Mouse (Mus musculus): ENCODE data around the gene Kbtbd6.
A peak's percentile ranks its signal among the peaks of the same experiment; 100 is the strongest.
"Not testable (repeated sequence)": the region's sequence is repeated elsewhere in the genome, so short reads cannot be mapped to it uniquely, and the experiment has no call there.

Kbtbd6 gene

DNA sequence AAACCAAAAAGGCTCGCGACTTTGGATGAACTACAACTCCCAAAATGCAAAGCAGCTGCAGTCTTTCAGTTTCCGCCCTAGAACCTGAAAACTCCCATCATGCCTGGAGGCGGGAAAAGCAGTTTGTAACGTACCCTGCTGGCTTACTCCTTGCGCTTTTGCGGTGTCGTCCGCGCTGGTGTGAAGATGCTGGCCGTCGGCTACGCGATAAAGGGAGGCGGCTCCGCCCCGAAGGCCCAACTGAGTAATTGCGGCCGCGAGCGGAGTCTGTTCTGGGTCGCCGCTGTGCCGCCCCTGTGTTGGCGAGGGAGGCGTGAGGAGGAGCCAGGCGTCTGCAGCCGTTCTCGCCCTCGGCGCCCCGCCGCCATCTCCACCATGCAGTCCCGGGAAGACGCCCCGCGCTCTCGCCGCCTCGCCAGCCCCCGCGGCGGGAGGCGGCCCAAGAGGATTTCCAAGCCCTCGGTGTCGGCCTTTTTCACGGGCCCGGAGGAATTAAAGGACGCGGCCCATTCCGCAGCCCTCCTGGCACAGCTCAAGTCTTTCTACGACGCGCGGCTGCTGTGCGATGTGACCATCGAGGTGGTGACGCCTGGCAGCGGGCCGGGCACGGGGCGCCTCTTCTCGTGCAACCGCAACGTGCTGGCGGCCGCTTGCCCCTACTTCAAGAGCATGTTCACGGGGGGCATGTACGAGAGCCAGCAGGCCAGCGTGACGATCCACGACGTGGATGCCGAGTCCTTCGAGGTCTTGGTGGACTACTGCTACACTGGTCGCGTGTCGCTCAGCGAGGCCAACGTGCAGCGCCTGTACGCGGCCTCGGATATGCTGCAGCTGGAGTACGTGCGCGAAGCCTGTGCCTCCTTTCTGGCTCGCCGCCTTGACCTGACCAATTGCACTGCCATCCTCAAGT, at the start of gene Kbtbd6:
Gene Kbtbd6 (plus strand): TSS at position 155 of the 910 bp plus-strand sequence.
- peak; percentile 90 for DNase-seq (ENCODE audit: extremely low spot score, low spot score)

DNA sequence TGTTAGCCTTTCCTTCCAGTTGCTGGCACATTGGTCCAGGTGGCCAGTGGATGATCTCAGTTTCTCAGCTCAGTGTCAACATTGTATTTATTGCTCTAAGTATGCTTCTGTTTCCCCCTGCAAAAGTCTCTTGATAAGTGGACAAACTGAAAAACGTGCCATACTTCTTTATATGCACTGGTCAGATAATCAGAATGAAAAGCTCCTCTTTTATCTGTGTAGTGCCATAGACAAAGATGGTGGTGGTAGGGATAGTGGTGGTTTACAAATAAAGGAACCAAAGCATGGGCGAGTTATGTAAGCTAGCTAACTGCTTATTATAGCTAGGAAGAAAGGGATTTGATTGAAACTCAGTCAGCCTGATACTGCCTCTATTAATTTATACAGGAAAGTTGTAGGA, 44.0 kb upstream of the Kbtbd6 start:
- no peak for DNase-seq (ENCODE audit: extremely low spot score, low spot score)

DNA sequence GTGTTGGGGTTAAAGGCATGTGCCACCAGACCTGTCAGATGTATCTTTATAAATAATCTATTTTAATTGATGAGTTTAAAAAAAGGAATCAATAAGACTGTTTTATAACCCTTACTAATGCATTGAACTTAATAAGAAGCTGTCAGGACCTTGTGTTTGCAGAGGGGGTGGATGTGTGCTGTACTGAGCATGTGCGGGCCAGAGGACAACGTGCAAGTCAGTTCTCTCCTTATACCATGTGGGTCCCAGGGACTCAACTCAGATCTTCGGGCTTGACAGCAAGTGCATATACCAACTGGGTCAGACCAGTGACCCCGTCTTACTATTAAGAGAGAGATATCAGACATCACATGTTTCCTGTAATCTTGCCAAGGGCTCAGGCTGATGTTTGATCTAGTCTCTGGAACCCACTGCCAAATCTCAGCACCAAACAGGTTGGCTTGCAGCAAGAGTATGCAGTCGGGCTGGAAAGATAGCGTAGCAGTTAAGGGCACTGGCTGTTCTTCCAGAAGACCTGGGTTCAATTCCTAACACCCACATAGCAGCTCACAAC, 42.3 kb upstream of the Kbtbd6 start:
- DNase-seq (ENCODE audit: extremely low spot score, low spot score): no peak

DNA sequence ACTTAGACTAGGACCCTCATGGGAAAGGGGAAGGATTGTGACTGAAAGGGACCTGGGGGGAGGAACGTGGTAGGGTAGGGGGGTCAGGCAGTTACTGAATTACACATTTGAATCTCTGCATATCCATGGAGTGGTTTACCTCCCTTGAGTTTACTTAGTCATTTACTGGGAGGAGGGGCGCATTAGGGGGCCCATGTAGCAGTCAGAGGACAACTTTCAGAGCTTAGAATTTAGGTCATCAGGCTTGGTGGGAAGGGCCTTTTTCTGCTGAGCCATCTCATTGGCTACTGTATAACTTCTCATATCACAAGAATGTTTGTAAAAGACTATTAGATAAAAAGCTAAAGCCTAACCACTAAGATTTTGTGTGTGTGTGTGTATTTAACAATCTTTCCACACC, 41.0 kb upstream of the Kbtbd6 start:
- DNase-seq (ENCODE audit: extremely low spot score, low spot score): no peak

DNA sequence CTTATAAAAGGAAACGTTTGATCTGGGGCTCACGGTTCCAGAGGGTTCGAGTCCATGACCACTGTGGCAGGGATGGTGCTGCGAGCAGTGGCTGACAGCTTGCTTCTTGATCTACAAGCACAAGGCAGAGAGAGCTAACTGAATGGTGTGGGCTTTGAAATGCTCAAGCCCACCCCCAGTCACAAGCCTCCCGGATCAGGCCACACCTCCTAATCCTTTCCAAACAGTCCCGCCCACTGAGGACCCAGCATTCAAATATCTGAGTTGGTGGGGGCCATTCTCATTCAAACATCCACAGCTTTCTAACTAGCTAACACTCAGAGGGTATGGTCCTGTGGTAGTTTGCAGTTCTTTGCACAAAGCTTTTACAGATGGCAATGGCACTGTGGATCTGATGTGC, 38.5 kb upstream of the Kbtbd6 start:
- DNase-seq (ENCODE audit: extremely low spot score, low spot score): no peak

DNA sequence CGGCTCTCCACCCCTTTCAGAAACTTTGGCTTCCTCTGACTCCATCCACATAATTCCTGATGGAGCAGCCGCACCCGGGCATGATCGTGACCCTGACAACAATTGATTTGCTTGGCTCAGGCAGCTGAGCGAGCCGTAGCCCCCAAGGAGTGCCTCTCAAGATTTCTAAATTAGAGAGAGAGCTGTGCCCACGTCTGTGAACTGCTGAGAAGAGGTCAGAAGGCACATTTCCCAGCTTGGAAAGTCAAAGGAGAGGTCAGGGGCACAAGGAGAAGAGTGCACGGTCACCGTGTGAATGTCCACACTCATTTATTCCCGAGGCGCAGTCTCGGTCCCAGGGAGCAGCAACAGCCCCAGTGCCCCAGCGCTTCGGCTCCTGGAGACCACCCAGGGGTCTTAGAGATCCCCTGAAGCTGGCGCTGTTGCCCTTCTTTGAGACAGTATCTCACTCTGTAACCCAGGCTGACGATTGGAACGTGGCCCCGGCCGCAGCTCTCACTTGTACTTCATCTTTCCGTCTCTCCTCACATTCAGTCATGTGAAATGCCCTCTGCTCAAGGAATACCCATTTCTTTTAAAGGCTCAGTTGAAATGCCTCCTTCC, 31.5 kb upstream of the Kbtbd6 start:
- peak; percentile 39 for DNase-seq (ENCODE audit: extremely low spot score, low spot score)

DNA sequence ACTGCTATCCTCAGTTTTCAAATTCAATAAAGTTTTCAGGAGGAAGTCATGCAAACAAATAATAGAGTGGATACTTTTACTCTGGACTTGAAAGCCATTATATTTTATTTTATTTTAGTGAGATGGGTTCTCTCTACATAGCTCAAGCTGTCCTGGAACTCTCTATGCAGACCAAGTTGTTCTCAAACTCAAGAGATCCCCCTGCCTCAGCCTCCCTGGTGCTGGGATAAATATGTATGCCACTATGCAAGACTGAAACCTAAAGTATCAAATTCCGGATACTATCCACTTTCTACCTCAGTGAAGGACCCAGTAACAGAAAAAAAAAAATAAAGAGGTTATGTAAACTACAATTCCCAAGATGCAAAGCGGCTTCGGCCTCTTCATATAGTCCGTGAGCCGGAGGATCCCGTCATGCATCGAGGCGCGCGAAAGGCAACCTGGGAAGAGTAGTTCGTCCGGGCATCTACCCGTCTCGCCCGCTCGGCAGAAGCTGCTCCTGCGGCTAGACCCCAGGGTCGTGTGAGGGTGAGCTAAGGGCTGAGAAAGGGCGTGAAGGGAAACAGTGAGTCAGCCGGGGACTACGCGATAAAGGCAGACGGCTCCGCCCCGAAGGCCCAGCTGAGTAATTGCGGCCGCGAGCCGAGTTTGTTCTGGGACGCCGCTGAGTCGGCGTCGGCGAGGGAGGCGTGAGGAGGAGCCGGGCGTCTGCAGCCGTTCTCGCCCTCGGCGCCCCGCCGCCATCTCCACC, 25.5 kb upstream of the Kbtbd6 start, which contains the start of gene Kbtbd7:
Gene Kbtbd7 (plus strand): TSS at position 533 of the 751 bp plus-strand sequence.
- peak; percentile 90 for DNase-seq (ENCODE audit: extremely low spot score, low spot score)

DNA sequence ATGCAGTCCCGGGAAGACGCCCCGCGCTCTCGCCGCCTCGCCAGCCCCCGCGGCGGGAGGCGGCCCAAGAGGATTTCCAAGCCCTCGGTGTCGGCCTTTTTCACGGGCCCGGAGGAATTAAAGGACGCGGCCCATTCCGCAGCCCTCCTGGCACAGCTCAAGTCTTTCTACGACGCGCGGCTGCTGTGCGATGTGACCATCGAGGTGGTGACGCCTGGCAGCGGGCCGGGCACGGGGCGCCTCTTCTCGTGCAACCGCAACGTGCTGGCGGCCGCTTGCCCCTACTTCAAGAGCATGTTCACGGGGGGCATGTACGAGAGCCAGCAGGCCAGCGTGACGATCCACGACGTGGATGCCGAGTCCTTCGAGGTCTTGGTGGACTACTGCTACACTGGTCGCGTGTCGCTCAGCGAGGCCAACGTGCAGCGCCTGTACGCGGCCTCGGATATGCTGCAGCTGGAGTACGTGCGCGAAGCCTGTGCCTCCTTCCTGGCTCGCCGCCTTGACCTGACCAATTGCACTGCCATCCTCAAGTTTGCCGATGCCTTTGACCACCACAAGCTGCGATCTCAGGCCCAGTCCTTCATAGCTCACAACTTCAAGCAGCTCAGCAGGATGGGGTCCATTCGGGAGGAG, 24.8 kb upstream of the Kbtbd6 start:
- not testable (repeated sequence) for DNase-seq (ENCODE audit: extremely low spot score, low spot score)

DNA sequence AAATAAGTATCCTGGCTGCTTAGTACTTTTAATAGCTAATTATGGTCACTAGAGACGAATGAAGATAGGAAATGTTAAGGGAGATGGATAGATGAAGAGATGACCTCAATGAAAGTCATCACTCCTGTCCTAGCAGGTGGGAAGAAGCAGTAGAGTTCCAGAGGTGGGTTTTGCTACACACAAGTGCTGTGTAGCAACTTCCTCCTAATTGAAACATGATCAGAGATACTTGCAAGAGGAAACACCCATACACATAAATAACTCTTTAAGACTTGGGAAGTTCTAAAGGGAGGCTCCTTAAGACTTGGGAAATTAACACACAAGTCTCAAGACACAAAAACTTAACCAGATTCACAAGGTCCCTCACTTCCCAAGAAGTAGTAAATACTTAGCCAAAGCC, 17.6 kb upstream of the Kbtbd6 start:
- no peak for DNase-seq (ENCODE audit: extremely low spot score, low spot score)

DNA sequence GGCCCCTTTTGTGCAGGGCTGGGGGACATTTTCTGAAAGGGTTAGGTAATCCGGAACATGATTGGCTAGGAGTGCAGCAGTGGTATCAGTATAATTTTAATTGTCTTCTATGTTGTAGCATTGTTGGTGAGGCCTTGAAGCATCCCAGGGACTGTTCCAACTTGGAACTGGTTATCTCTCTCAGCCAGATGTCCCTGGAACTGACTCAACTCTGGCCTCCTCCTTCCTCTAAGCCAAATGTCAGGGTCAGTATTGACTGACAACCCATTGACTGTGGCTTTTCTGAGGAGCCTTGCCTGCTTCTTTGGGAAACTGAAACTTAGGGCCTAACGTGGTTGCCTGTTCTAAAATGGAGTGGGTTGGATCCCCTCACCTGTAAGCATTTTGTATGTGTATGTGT, 11.0 kb upstream of the Kbtbd6 start:
- no peak for DNase-seq (ENCODE audit: extremely low spot score, low spot score)

DNA sequence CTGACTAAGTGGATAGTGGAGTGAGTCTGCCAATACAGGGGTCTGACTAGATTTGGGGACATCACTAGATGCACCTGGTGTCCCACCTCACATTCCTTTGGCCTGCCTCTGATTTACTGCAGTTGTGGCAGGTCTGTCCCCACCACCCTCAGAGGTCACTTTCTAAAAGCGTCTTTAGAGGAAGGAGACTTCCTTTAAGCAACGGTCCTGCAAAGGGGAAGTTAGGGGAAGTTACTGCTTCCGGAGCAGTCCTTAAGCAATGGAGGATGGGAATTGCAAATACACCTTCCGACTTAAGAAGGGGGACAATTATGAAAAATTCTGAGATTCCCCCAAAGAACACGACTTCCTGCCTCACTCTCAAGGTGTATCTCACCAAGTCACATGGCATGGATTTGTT, 10.2 kb upstream of the Kbtbd6 start:
- no peak for DNase-seq (ENCODE audit: extremely low spot score, low spot score)

DNA sequence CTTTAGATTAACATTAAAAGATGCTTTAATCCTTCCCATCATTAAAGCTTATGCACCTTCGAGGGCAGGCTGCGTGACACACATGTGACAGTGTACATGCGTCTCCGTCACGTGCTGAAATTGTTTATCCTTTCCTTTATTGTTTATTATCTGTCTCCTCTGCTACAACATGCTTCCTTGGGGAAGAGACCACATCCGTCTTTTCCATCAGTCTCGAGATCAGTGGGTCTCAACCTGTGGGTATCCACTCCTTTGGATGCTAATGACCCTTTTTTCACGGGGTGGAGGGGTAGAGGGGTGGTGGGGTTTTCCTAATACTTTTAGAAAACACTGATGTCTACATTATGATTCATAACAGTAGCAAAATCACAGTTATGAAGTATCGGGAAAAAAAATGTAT, 7.0 kb upstream of the Kbtbd6 start:
- no peak for DNase-seq (ENCODE audit: extremely low spot score, low spot score)

DNA sequence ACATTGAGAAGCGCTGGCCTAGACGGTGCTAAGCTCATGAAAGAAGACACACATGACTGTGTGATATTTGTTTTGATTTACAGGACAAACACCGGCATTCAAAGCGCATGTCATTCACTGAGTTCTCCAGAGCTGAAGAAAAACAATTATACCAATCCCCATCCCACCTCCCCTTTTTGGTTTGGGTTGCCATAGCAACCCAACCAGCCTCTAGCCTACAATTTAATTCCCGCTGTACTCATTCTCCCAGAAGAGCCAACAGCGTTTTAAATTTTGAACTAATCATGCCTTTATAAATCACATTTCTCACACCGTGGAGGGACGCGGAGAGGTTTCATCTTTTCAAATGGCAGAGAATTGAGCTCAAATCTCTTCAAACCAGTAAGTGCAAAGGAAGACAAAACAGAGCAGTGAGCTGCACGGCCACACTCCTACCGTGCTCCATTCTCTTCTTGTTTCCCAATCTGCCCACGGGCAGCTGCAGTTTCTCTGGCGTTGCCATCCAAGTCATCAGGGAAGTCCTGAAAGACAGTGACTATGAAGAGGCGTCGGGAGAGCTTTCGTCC, 6.5 kb upstream of the Kbtbd6 start:
- no peak for DNase-seq (ENCODE audit: extremely low spot score, low spot score)

DNA sequence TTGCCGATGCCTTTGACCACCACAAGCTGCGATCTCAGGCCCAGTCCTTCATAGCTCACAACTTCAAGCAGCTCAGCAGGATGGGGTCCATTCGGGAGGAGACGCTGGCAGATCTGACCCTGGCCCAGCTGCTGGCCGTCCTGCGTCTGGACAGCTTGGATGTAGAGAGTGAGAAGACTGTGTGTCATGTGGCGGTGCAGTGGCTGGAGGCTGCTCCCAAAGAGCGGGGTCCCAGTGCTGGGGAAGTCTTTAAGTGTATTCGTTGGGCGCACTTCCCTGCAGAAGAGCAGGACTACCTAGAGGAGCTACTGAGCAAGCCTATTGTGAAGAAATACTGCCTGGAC, 928 bp downstream of the Kbtbd6 start:
- DNase-seq (ENCODE audit: extremely low spot score, low spot score): not testable (repeated sequence)

DNA sequence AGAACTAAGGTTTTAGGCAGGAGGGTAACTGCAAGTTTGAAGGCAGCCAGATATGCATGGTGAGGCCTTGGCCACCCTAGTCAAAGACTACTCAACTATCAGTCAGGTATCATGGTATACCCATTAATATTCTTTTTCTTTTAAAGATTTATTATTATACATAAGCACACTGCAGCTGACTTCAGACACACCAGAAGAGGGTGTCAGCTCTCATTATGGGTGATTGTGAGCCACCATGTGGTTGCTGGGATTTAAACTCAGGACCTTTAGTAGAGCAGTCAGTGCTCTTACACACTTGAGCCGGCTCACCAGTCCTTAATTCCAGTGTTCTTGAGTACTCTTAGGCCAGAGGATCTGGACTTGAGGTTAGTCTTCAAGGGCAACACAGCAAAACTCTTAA, 8.8 kb downstream of the Kbtbd6 start:
- DNase-seq (ENCODE audit: extremely low spot score, low spot score): no peak

DNA sequence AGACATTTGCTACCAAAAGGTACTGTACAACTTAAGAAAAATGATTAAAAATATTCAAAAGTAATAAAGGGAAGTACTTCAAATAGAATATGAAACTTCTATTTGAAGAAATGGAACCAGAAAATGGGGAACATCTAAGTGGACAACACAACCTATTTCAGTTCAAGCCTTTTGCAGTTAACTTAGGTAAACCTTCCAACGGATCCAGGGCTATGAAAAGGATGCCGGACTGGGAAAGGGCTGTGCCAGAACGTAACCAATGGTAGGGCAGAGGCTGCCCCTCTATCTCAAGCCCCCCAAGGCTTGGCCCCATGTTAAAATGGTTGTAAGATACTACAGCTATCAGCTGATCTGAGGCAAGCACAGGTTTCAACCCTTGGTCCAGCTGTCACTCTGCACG, 9.4 kb downstream of the Kbtbd6 start:
- DNase-seq (ENCODE audit: extremely low spot score, low spot score): no peak

DNA sequence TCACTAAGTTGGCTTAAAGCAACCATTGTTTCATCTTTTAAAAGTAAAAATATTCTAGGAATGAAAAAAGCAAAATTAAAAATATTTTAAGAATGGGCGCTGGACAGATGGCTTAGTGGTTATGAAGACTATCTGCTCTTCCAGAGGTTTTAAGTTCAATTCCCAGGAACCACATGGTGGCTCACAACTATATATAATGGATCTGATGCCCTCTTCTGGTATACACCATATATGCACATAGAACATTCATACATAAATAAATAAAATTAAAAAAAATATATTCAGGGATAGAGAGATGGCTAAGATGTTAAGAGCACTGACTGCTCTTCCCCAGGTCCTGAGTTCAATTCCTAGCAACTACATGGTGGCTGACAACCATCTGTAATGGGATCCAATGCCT, 14.0 kb downstream of the Kbtbd6 start:
- DNase-seq (ENCODE audit: extremely low spot score, low spot score): no peak

DNA sequence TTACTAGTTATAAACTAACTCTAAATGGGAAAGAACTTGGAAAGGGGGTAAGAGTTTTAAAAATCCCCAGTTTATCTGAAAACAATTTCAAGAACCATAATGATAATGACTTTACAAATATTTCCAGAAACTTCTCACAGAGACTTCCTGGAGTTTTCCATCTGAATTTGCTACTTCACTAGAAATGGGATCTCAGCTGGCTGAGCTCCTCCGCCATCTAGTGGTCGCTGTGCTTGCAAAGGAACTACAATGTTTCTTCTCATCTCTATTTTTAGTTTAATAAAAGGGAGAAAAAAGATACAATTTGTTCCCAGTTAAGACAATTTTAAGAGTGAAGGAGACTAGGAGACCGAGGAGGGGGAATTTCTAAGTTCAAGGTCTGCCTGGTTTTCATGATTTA, 16.0 kb downstream of the Kbtbd6 start:
- peak; percentile 39 for DNase-seq (ENCODE audit: extremely low spot score, low spot score)

DNA sequence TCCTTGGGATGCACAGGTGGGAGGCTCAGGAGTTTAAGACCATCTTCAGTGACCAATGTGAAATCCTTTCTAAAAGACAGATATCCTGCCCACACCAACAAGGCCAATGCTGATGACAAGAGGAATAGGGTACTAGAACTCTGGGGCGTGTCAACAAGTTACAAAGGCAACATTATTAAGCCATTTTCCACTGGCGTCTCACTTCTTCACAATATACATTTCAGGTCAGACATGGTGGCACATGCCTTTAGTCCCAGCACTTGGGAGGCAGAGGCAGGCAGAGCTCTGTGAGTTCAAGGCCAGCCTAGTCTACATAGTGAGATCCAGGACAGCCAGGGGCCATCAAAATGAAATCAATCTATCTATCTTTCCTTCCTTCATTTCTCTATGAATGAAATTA, 21.7 kb downstream of the Kbtbd6 start:
- DNase-seq (ENCODE audit: extremely low spot score, low spot score): no peak

DNA sequence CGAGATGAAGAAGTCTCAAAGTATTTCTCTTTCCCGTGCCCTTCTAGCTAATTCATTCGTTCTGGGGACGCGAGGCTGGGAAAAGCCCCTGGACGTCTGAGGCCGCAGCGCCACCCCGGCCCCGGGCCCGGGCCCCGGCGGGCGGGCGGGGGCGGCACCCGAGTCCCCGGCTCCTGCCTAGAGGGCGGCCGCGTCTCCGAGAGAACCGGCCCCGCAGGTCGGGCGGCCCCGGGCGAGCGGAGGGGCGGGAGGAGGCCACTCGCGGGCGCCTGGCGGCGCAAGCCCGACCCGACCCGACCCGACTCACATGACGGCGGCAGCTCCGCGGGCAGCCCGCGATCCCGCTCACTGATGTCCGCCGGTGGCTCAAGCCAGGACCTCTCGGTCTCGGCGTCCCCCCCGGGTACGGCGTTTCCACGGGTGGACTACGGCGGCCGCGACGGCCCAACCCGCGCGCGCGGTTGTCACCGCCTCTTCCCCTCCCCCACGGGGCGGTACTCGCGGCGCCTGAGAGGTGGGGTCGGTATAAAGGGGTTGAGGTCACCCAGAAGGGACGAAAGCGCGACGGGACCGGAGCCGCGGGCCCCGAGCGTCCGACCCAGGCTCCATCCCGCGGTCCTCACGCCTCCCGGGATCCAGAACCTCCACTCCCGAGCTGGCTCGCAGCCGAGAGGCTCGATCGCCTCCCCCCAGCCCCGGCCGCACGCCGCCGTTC, 29.1 kb downstream of the Kbtbd6 start, which contains the start of gene Elf1:
Gene Elf1 (plus strand): TSS at position 571 of the 715 bp plus-strand sequence.
- peak; percentile 94 for DNase-seq (ENCODE audit: extremely low spot score, low spot score)
